Mouse (Mus musculus) erythroblast, embryonic 14.5 days (primary cell): ENCODE results near the gene Fbxl18.

Experiments used
- GATA1 ChIP-seq: IDR thresholded peaks from 2 replicates; pipeline ENCODE4 v1.6.1; 2012; ENCODE audit warnings: low read length, inconsistent platforms, mixed read lengths
- TAL1 ChIP-seq: IDR thresholded peaks from 3 replicates; pipeline ENCODE4 v1.6.1; 2012; ENCODE audit warnings: low read length, inconsistent platforms, mixed read lengths

DNA sequence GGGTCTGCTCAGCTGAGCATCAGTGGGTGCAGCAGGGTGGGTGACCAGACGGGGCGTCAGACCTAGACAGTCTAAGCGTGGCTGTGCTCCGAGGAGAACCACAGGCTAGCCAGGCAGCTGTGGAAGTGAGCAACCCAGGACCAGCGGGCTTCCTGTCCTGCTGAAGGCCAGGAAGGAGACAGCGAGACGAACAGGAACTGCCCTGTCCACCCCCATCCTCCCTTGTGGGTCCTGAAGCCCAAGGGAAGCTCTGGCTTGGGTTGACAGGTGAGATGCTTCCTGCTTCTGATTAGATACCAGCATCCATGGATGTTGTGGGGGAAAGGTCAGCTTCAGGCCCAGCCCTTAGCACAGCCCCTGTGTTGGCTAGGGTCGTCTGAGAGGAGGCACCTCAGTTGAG, 13.3 kb downstream of the Fbxl18 start:
- TF ChIP-seq GATA1 (no peak), TAL1 (no peak)
